Mouse (Mus musculus) activated CD4-positive, CD25-positive, alpha-beta regulatory T cell, adult 4 months (primary cell): ENCODE data around the gene Slc4a7. TPM values are rescaled to one million over a fixed set of nuclear protein-coding genes. Genes with fewer than 3 reads are reported as not detected.
A peak's percentile ranks its signal among the peaks of the same experiment; 100 is the strongest.

Experiments used
- ATAC-seq: one replicate; pipeline ENCODE4 v1.8.0; 2017
- polyA plus RNA-seq, 2 experiments: library from polyadenylated mRNA; unstranded; fragments of 100-300 nt; shearing (Covaris generic); gene quantifications; one replicate each; pipeline ENCODE4 v1.2.1; 2017

Slc4a7 gene
- 10 to 100 TPM; 31.5 to 38.2 TPM for polyA plus RNA-seq

DNA sequence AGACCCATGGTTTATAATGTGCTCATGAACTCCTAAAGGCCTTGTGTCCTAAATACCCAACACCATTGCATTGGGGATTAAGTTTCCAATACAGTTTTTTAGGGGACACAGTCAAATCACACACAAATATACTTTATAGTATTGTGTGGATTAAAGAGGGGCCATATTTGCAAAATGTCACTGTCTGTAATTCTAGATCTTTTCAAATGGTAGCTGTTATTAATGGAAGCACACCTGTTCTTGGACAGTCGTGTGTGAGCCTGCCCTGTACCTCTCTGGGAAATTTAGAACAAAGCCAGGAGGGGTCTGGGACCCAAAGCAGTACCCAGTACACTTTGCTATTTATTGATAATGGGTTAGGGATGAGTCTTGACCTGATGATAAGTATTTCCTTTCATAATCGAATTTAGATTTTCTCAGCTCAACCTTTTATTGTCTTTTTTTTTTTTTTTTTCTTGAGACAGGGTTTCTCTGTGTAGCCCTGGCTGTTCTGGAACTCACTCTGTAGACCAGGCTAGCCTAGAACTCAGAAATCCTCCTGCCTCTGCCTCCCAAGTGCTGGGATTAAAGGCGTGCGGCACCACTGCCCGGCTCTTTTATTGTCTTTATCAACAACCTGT lies at the start of gene Slc4a7:
TSS of gene Slc4a7 (plus strand) at position 570 of the 620 bp plus-strand sequence.
- ATAC-seq: no peak

DNA sequence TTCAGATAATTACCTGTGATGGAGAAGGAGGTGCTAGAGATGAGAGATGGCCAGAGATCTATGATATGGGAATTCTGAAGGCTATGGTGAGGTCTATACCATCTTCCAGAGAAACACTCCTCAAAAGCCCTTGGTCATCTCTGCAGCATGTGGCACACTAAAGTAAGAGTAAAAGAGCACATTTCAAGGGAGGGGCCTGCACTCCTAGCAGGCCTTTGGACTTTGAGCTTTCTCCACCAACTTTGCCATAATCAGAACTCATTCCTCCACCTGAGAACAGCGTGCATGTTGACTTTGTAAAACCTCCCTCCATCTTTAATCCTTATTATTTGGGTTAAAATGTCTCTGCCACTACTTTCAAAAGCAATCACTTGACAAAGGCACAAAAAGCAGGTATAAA lies 31.5 kb upstream of the Slc4a7 start:
- no peak for ATAC-seq

DNA sequence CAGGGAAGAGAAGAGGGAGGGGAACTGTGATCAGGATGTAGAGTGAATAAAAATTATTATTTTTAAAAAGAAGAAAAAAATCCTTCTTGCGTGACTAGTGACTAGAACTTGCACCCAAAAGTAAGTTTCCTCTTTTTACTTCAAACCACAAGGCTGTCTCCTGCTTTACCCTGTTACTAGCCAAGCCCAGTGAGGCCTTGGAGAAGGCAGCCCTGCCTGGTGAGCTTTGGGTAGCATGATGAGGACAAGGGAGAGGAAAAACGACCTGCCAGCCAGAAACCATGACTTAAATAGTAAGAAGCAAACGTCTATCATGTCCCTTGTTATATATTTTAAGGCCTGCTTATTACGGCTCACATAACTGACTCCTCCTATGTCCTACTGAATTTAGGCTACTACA lies 20.5 kb upstream of the Slc4a7 start:
- ATAC-seq: no peak

DNA sequence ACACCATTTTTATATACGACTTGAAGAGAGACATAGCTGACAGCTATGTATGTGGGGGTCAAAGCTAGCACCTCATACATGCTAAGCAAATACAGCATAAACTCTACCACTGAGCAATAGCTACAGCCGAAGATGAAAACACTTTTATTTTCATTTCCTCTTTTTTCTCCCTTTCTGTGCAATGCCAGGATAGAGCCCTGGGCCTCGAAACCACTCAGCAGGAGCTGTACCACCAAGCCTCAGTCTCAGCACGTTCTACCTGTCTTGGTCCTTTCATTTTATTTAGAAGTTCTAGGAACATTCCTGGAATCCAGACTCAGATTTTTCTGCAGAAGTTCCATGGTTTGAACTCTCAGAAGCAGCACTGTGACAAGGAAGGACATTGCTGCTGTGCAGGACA lies 17.3 kb upstream of the Slc4a7 start:
- ATAC-seq: no peak

DNA sequence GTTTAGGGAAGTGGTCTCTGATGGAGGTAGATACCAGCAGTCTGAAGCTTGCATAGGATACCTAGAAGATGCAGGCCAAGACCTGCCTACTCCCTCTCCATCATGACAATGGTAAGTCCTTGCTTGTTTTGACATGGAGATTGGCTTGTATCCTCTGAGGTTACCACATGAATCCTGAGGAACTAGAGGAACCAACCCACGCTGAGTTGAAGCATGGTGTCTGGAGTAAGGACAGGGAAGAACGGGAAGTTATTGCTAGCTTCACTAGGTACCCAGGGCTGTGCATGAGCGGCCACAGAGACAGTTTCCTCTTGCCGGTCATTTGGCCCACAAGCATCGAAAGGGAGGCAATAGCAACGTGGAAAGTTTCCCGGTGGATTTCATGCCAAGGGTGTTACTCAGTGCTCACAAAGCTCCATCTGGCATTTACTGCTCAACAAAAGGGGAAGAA lies 16.0 kb upstream of the Slc4a7 start:
- no peak for ATAC-seq

DNA sequence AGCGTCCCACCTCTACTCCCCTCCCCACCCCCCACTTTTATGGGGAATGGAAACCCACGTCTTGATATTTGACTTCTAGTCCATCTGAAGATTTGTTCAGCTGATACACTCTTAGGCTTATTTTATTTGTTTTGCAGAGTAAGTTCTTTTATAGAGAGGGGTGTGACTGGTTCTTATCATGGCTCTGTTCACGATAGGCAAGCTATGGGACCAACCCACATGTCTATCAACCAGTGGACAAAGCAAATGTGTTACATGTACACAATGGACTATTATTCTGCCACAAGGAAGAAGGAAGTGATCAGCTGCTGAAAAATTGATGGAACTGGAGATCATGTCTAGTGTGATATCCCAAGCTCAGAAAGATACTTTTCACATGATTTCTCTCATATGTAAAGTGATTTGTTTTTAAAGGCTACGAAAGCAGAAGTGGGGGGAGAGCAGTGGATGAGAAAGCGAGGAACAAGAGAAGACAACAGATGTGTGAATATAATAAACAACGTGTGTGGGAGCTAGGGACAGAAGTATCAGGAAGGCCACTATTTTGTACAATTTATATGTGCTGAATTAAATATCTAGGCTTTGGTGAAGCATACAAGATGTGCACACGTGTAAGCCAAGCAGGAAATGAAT lies 14.7 kb upstream of the Slc4a7 start:
- no peak for ATAC-seq

DNA sequence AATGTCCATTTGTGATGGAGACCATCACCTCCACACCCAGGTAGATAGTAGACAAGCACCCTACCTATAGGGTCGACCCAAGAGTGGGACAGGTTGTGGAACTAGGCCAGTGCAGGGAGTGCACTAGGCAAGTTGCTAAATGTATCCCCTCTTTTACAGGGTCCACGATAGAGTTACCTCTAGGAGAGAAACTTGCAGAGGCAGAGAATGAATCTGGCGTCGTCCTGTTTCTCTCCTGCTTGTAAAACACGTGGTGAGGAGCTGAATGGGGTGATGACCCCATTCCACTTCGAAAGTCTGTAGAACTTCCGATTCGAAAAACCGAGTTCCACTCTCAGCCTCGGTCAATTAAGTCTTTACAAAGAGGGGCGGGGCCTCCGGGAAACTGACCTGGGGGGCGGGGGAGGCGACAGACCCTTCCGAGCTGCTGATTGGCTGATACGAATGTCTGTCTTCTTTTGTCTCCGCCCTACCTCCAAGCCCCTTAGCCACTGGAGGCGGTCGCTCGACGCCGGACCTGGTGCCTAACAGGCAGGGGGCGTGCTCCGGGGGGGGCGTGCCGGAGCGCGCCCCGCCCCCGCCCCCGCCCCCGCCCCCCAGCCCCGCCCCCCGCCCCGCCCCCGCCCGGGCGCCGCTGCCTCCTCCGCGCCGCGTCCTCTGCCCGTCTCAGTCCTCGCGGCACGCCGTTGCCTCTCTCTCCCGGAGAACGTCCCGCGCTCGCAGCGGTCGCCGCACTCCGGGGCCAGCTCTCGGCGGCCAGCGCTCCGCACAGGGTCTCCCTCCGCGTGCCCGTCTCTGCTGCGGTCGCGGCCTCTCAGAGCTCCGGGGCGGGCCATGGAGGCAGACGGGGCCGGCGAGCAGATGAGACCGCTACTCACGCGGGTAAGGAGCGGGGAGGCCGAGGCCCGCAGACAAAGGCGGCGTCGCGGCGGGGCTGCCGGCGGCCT lies 593 bp downstream of the Slc4a7 start:
- ATAC-seq: peak; percentile 80

DNA sequence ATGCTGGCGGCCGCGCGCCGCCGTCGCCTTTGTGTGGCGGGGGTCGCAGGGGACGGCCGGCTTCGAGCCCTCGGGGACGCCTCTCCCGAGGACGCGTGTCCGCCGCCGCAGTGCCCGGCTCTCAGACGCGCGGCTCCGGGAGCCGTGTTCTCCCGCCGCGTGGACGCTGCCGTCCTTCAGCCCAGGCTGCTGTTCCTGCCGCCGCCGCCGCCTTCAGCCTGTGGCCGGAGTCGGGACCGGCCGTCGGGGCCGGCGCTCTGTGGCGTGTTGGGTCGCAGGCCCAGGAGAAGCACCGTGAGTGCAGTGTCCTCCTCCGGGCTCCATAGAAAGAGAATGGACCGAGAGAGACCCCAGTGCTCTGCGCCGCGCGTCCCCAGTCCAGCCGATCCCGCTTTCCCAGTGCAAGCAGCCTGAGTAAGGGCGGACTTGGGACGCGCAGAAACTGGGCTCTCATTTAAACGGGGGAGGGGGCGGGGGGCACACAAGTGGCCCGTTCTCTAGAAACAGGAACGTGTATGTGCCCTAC lies 1.3 kb downstream of the Slc4a7 start:
- peak; percentile 6 for ATAC-seq

DNA sequence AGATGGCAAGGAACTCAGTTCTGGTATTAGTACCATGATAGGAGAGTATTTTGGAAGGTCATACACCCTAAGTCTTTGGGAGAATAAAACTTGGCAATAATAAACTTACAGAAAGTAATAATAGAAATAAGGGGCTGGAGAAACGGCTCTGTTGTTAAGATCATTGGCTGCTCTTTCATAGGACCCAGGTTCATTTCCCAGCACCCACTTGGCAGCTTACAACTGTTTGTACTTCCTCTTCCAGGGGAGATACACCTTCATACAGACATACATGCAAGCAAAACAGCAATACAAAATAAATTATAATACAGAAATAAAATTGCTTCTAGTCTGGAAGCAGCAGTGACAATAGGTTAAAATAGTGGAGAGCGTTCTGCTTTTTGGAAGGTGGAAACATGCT lies 2.6 kb downstream of the Slc4a7 start:
- no peak for ATAC-seq

DNA sequence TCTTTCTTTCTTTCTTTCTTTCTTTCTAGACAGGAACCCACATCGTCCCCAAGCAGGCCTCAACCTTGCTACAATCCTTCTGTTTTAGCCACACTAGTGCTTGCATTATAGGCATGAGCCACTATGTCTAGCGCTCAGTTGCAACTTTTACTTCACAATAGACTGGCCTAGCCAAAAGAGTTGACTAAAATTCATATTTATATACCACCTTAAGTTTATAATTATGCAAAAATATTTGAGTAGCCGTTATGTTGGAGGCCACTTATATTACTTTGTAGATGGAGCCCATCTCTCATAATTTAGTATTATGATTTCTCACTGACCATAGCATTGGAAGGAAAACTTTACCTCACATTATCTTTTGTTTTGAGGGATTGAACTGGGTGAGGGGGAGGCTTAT lies 3.0 kb downstream of the Slc4a7 start:
- ATAC-seq: no peak

DNA sequence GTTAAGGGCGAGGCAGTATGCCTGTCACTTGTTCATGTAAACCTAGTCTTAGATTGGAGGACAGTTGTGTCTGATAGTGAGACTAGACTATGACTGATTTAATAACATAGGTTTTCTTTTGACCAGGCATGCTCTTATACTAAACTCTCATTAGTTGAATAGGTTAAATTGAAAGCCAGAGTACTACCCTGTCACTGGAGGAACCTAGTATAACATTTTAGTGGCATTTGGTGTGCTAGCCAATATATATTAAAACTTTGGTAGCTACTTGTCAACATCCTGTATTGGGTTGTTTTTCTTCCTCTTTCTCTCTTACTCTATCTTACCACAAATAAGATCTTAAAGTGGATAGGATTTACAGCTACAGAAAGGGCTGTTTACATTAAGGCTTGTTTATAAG lies 4.3 kb downstream of the Slc4a7 start:
- ATAC-seq: peak; percentile 38

DNA sequence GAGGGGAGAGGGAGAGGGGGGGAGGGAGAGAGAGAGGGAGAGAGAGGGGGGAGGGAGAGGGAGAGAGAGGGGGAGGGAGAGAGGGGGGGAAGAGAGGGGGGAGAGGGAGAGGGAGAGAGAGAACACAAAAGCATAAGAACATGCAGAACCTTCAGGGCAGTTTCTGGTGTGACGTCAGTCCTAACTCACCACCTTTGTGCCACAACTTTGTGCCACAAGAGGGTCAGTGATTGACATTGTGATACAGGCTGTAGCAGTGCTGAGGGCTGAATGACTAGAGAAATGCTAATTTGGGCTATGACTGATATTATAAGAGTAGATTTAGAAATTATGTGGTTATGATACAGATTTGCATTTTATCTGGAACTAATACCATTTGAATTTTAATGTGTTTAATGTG lies 5.0 kb downstream of the Slc4a7 start:
- ATAC-seq: no peak

DNA sequence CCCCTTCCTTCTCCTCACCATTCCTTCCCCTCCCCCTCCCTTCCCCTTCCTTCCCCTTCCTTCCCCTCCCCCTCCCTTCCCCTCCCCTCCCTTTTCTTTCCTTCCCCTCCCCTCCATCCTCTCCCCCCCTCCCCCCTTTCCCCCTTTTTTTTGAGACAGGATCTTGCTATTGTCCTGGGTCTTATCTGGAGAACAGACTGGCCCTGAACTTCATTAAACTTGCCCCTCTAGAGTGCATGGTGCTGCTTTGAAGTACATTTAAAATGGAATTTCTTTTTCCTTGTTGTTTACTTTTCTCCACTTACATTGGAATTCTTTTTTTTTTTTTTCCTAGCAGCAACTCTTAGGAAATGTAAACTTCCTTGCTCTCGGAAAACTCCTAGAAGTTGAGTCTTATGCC lies 6.9 kb downstream of the Slc4a7 start:
- ATAC-seq: no peak

DNA sequence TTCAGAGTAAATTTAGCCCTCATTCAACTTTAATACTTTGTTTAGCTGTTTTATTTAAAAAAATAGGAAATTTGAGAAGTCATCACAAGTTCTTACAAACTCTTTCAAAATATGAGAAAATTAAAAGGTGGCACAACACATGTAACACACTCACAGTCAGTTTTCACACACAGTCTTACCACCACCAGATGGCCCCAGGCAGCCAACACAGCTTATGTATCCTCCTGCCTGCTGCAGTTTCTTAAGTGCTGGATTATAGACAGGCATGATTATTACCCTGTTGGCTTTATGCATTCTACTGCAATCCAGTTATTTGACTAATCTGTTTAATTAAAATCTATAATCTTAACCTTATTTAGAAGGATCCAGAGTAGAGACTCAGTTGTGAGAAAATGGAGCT lies 12.1 kb downstream of the Slc4a7 start:
- no peak for ATAC-seq

DNA sequence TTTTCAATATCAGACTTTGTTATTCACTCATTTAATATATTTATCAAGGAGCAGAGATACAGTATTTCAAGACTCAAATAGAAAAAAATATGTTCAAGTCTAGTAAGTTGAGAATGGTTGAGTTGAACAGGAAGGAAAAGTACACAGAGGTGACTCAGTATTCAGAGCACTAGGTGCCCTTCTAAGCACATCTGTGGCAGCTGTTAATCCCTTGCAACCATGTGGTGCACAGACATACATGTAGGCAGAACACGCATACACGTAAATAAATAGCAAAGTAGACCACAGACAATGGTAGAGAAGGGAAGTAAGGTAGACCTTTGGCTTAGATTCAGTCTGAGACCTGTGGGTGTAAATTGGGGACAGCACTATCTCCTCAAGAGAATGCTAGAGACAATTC lies 13.7 kb downstream of the Slc4a7 start:
- ATAC-seq: no peak

DNA sequence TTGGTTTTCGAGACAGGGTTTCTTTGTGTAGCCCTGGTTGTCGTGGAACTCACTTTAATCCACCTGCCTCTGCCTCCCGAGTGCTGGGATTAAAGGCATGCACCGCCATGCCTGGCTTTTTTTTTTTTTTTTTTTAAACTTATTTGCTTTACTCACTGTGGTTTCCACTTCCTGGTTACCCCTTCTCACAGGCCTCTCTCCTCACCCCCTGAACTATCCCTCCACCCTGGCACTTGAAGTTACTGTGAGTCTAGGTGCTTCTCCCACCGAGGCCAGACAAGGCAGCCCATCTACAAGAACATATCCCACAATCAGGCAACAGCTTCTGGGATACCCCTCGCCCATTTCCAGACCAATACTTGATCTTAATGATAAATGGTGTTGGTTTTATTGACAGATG lies 14.8 kb downstream of the Slc4a7 start:
- ATAC-seq: peak; percentile 60

DNA sequence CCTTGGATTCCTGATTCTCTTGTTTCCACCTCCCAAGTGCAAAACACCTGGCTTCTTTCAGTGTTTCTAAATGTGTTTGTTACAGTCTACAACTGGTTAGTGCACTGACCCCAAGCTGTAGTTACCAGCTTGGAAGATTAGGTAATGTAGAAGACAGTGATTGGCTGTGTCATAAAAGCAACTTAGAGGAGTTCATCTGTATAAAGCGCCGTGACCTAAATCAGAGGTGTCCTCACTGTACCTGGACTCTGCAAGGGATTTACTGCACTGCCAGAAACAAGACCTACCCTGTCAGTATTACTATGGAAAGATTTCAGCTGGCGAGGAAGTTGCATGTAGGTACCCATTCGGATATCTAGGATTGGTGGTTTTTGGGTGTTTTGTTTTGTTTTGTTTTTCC lies 16.5 kb downstream of the Slc4a7 start:
- no peak for ATAC-seq

DNA sequence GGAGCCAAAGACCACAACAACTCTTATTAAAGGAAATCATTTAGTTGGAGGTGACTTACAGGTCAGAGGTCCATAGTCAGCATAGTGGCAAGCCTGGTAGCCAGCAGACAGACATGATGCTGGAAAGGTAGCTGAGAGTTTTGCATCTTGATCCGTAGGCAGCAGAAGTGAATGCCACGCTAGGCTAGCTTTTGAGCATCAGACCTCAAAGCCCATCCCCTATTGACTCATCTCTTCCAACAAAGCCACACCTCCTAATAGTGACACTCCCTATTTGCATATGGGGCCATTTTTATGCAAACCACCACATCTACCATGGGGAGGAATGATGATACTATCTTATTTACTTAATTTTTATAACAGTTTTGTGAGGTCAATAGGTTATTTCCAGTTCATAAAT lies 79.1 kb downstream of the Slc4a7 start:
- ATAC-seq: no peak

DNA sequence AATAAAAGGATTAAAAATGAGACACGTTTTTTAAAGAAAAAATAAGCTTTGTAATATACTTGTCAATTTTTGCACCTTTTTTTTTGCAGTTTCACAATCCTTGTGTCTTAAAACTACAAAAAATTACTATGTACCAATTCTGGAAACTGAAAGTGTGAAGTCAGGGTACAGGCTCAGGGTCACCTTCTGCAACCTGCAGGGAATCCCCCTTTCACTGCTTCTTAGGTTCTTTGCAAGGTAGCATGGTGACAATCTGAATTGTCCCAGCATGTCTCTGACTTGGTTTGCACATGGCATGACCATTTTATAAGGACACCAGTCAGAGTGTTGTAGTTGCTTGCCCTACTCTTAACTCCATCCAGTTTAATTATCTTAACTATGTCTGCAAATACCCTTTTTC lies 82.1 kb downstream of the Slc4a7 start:
- ATAC-seq: no peak

DNA sequence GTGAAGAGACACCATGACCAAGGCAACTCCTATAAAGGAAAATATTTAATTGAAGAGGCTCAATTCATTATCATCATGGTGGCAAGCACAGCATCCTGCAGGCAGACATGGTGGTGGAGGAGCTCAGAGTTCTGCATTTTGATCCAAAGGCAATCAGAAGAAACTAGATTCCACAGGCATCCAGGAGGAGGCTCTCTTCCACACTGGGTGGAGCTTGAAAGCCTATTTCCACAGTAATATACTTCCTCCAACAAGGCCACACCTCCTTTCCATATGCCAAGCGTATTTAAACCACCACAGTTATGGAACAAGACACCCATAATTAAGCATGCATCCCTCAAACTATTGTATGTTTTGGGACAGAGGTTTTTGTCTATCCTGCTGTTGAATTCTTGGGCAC lies 84.9 kb downstream of the Slc4a7 start:
- ATAC-seq: no peak

DNA sequence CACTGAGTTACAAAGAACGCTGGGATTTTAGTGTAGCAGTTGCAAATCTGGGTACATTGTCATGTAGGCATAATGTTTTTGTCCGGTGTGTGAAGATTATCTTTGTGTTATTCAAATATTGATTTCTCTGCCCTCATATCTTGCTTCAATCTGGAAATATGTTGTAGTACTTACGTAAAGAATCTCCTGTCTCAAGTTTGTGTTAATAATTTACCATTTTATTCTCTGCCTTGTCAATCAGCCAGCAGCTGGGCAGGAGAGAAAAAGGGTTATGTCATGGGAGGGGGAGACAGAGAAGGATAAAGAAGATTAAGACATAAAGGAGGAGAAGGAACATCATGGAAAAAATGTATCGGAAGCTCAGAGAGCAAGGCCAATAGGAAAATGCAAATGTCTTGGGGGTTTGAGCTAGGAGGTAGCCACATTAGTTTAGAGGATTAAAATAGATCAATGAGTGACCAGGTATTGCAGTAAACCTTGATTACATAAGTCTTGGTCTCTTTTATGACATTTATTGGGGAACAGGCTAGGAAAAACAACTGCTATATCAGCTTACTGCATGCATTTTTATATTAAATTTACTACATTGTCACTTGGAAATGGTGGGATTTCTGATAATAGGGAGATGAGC lies 87.9 kb downstream of the Slc4a7 start:
- no peak for ATAC-seq

DNA sequence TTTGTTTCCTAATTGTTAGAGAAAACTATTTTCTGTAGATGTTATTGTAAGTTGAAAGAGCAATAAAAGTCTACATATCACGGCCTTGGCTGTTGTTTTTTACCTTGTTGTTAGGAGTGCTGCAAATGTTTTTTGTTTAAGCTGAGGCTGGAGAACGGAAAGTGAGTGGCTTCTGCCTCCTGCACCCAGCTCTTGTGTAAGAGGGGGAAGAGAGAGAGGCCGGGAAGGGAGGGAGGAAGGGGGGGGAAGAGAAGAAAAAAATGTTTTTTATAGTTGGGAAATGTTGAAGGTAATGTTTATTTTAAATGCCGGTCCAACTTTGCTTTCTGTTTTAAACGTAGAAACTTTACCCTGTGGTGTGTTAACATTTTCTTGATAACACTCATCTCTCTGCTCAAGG lies 97.8 kb downstream of the Slc4a7 start:
- ATAC-seq: no peak

DNA sequence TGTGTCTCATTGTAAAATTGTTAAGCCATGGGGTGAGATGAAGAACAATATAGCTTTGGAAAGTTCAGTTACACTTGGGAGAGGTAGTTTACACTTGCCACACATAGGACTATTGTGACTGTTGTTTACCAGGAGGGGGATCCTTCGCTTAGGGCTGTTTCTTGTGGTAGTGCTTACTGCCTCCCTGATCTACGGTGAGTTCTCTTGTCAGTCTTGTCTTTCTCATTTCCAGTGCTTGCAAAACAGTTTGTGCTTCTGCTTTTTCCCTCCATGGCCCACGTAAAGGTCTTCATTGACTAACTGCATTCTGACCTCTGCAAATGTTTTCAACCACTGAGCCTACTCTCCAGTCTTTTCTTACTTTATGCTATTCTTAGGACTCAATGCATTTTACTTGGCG lies 98.3 kb downstream of the Slc4a7 start:
- ATAC-seq: no peak
